Mouse (Mus musculus): Measurements from ENCODE around the gene Smim24. TPM values are rescaled to one million over a fixed set of nuclear protein-coding genes. Genes with fewer than 3 reads are reported as not detected.

Gene Smim24
- polyA plus RNA-seq, 1 experiment from 2014 or later = 1.4 TPM

- Histone ChIP-seq H3K27ac (peak overlapping the region; percentile 94), H3K4me2 (peak overlapping the region; percentile 88), H3K9ac (peak overlapping the region; percentile 76; the same call in 1 of the 2 replicates), H3K36me3 (replicated peaks) (no peaks in the 10 kb centered on the region), H3K4me3 (peak overlapping the region; percentile 72), H3K4me1 (peaks cover 47% of the 10 kb centered on the region), H3K9me3 (no peaks in the 10 kb centered on the region), H3K27me3 (replicated peaks) (peaks cover 4% of the 10 kb centered on the region)
- ATAC-seq (replicated peaks) = no peak
- WGBS = 16% methylated on average over 15 of the region's 15 CpGs
Measured at GRCm38 (mm10) chr10:81431526-81432168, 38.8 kb downstream of the Smim24 start.

GRCm38 (mm10) chr10:81432169-81432867, 39.5 kb downstream of the Smim24 start:
- ATAC-seq (replicated peaks) = peak; percentile 7; the same call in 1 of the 2 replicates
- peaks cover 41% of the 10 kb centered on the region for H3K4me1 ChIP-seq

GRCm38 (mm10) chr10:81432868-81433262, 40.0 kb downstream of the Smim24 start:
- peak overlapping the region; percentile 27; the same call in 1 of the 2 replicates for H3K9ac ChIP-seq
- 3% methylated on average over 17 of the region's 17 CpGs for WGBS
- ATAC-seq (replicated peaks) = peak; percentile 89
- no peaks in the 10 kb centered on the region for H3K36me3 ChIP-seq (replicated peaks)
- no peaks in the 10 kb centered on the region for H3K27me3 ChIP-seq (replicated peaks)
- peak overlapping the region; percentile 55 for H3K4me2 ChIP-seq
- H3K4me3 ChIP-seq = peak overlapping the region; percentile 26
- peak overlapping the region; percentile 55; the same call in 1 of the 2 replicates for H3K27ac ChIP-seq
- no peaks in the 10 kb centered on the region for H3K9me3 ChIP-seq
- peaks cover 39% of the 10 kb centered on the region for H3K4me1 ChIP-seq

More at GRCm38 (mm10) chr10:81432169-81432867, 39.5 kb downstream of the Smim24 start:
- Histone ChIP-seq H3K27ac (peak overlapping the region; percentile 55; the same call in 1 of the 2 replicates), H3K9me3 (no peaks in the 10 kb centered on the region), H3K4me2 (peak overlapping the region; percentile 55), H3K9ac (peak overlapping the region; percentile 6; the same call in 1 of the 2 replicates), H3K36me3 (replicated peaks) (no peaks in the 10 kb centered on the region), H3K4me3 (peak overlapping the region; percentile 26), H3K27me3 (replicated peaks) (peaks cover 2% of the 10 kb centered on the region)
- WGBS = 63% methylated on average over 21 of the region's 21 CpGs

- peak overlapping the region; percentile 55; the same call in 1 of the 2 replicates for H3K4me2 ChIP-seq
- no peak overlapping the region for H3K9ac ChIP-seq
- 76% methylated on average over 26 of the region's 26 CpGs for WGBS
- no peak overlapping the region for H3K27ac ChIP-seq
- no peak overlapping the region for H3K4me3 ChIP-seq
- no peaks in the 10 kb centered on the region for H3K36me3 ChIP-seq (replicated peaks)
- no peak for ATAC-seq (replicated peaks)
- no peaks in the 10 kb centered on the region for H3K27me3 ChIP-seq (replicated peaks)
- H3K4me1 ChIP-seq = peaks cover 39% of the 10 kb centered on the region
- no peaks in the 10 kb centered on the region for H3K9me3 ChIP-seq
Measured at GRCm38 (mm10) chr10:81433541-81434289, 40.9 kb downstream of the Smim24 start.

GRCm38 (mm10) chr10:81434361-81435263, 41.8 kb downstream of the Smim24 start:
- Histone ChIP-seq H3K4me2 (no peak overlapping the region), H3K4me3 (no peak overlapping the region), H3K9ac (no peak overlapping the region), H3K9me3 (no peaks in the 10 kb centered on the region), H3K36me3 (replicated peaks) (no peaks in the 10 kb centered on the region), H3K27ac (0 out of 2 replicates have a peak overlapping the region, but pooled peaks have one; percentile 31), H3K4me1 (peaks cover 30% of the 10 kb centered on the region), H3K27me3 (replicated peaks) (no peaks in the 10 kb centered on the region)
- ATAC-seq (replicated peaks) = no peak
- 65% methylated on average over 15 of the region's 15 CpGs for WGBS

- Histone ChIP-seq H3K9ac (no peak overlapping the region), H3K4me2 (no peak overlapping the region), H3K27me3 (replicated peaks) (no peaks in the 10 kb centered on the region), H3K4me1 (peaks cover 29% of the 10 kb centered on the region), H3K9me3 (no peaks in the 10 kb centered on the region), H3K27ac (0 out of 2 replicates have a peak overlapping the region, but pooled peaks have one; percentile 31), H3K4me3 (no peak overlapping the region), H3K36me3 (replicated peaks) (no peaks in the 10 kb centered on the region)
- 73% methylated on average over 3 of the region's 3 CpGs for WGBS
- no peak for ATAC-seq (replicated peaks)
Measured at GRCm38 (mm10) chr10:81435436-81435835, 42.6 kb downstream of the Smim24 start.

GRCm38 (mm10) chr10:81441019-81441418, 48.2 kb downstream of the Smim24 start:
- Histone ChIP-seq H3K9ac (no peak overlapping the region), H3K4me3 (no peak overlapping the region), H3K36me3 (replicated peaks) (no peaks in the 10 kb centered on the region), H3K4me2 (no peak overlapping the region), H3K4me1 (no peaks in the 10 kb centered on the region), H3K27me3 (replicated peaks) (peaks cover 4% of the 10 kb centered on the region; the same call in 1 of the 2 replicates), H3K9me3 (no peaks in the 10 kb centered on the region), H3K27ac (no peak overlapping the region)
- no peak for ATAC-seq (replicated peaks)

Small RNA genes within 50 kb of the gene (microRNA-seq; reads per million reads assigned to microRNA genes)
- gene Mir1191b = 0.74 reads per million
- 0.55 reads per million for gene Mir6913

Other genes starting within 250 kb of the Smim24 start
- 59.2 and 66.3 TPM in 2 replicates for gene Pias4, start 225.1 kb upstream of the Smim24 start, polyA plus RNA-seq (2015; fragmentation: Nextera tagmentation; extraction: Ambion mirVana)
- 588 and 606 TPM in 2 replicates for gene Eef2, start 216.4 kb upstream of the Smim24 start, polyA plus RNA-seq (2015; fragmentation: Nextera tagmentation; extraction: Ambion mirVana)
- gene Dapk3, start 210.0 kb upstream of the Smim24 start, polyA plus RNA-seq (2015; fragmentation: Nextera tagmentation; extraction: Ambion mirVana) = 66.3 and 67.3 TPM in 2 replicates
- gene 4930442H23Rik, start 209.2 kb upstream of the Smim24 start, polyA plus RNA-seq (2015; fragmentation: Nextera tagmentation; extraction: Ambion mirVana) = not detected in 2 replicates
- 0.14 TPM in 1 of 2 replicates, not detected in the other for gene Nmrk2, start 191.0 kb upstream of the Smim24 start, polyA plus RNA-seq (2015; fragmentation: Nextera tagmentation; extraction: Ambion mirVana)
- 95.3 and 96.7 TPM in 2 replicates for gene Atcay, start 162.2 kb upstream of the Smim24 start, polyA plus RNA-seq (2015; fragmentation: Nextera tagmentation; extraction: Ambion mirVana)
- gene Zfr2, start 159.9 kb upstream of the Smim24 start, polyA plus RNA-seq (2015; fragmentation: Nextera tagmentation; extraction: Ambion mirVana) = 35.4 and 37.2 TPM in 2 replicates
- 37.2 and 40.1 TPM in 2 replicates for gene Matk, start 140.1 kb upstream of the Smim24 start, polyA plus RNA-seq (2015; fragmentation: Nextera tagmentation; extraction: Ambion mirVana)
- 124 and 126 TPM in 2 replicates for gene Mrpl54, start 126.1 kb upstream of the Smim24 start, polyA plus RNA-seq (2015; fragmentation: Nextera tagmentation; extraction: Ambion mirVana)
- gene Apba3, start 126.1 kb upstream of the Smim24 start, polyA plus RNA-seq (2015; fragmentation: Nextera tagmentation; extraction: Ambion mirVana) = 36.4 and 38.5 TPM in 2 replicates
- 6.9 and 8.0 TPM in 2 replicates for gene Tjp3, start 101.5 kb upstream of the Smim24 start, polyA plus RNA-seq (2015; fragmentation: Nextera tagmentation; extraction: Ambion mirVana)
- 154 and 159 TPM in 2 replicates for gene Pip5k1c, start 100.1 kb upstream of the Smim24 start, polyA plus RNA-seq (2015; fragmentation: Nextera tagmentation; extraction: Ambion mirVana)
- gene Cactin, start 71.9 kb upstream of the Smim24 start, polyA plus RNA-seq (2015; fragmentation: Nextera tagmentation; extraction: Ambion mirVana) = 35.8 and 38.3 TPM in 2 replicates
- gene Tbxa2r, start 64.3 kb upstream of the Smim24 start, polyA plus RNA-seq (2015; fragmentation: Nextera tagmentation; extraction: Ambion mirVana) = 5.7 and 6.2 TPM in 2 replicates
- gene Gipc3, start 49.8 kb upstream of the Smim24 start, polyA plus RNA-seq (2015; fragmentation: Nextera tagmentation; extraction: Ambion mirVana) = not detected in 2 replicates
- 26.6 and 29.9 TPM in 2 replicates for gene Hmg20b, start 42.6 kb upstream of the Smim24 start, polyA plus RNA-seq (2015; fragmentation: Nextera tagmentation; extraction: Ambion mirVana)
- 19.7 and 22.5 TPM in 2 replicates for gene Mfsd12, start 35.6 kb upstream of the Smim24 start, polyA plus RNA-seq (2015; fragmentation: Nextera tagmentation; extraction: Ambion mirVana)
- 1.1 TPM in 2 replicates for gene 4930404N11Rik, start 27.2 kb upstream of the Smim24 start, polyA plus RNA-seq (2015; fragmentation: Nextera tagmentation; extraction: Ambion mirVana)
- gene Fzr1, start 14.5 kb upstream of the Smim24 start, polyA plus RNA-seq (2015; fragmentation: Nextera tagmentation; extraction: Ambion mirVana) = 153 and 159 TPM in 2 replicates
- 90.4 and 92.6 TPM in 2 replicates for gene Dohh, start 8.6 kb upstream of the Smim24 start, polyA plus RNA-seq (2015; fragmentation: Nextera tagmentation; extraction: Ambion mirVana)
- gene Gm48551, start 8.6 kb upstream of the Smim24 start, polyA plus RNA-seq (2015; fragmentation: Nextera tagmentation; extraction: Ambion mirVana) = 8.4 and 9.3 TPM in 2 replicates
- 2.7 and 3.3 TPM in 2 replicates for gene Gm48552, start 4.0 kb upstream of the Smim24 start, polyA plus RNA-seq (2015; fragmentation: Nextera tagmentation; extraction: Ambion mirVana)
- 18.1 and 22.8 TPM in 2 replicates for gene Nfic, start 62.6 kb downstream of the Smim24 start, polyA plus RNA-seq (2015; fragmentation: Nextera tagmentation; extraction: Ambion mirVana)
- 106 and 109 TPM in 2 replicates for gene Celf5, start 89.7 kb downstream of the Smim24 start, polyA plus RNA-seq (2015; fragmentation: Nextera tagmentation; extraction: Ambion mirVana)
- gene Ncln, start 103.3 kb downstream of the Smim24 start, polyA plus RNA-seq (2015; fragmentation: Nextera tagmentation; extraction: Ambion mirVana) = 69.7 and 73.8 TPM in 2 replicates
- gene S1pr4, start 107.1 kb downstream of the Smim24 start, polyA plus RNA-seq (2015; fragmentation: Nextera tagmentation; extraction: Ambion mirVana) = 0.71 and 1.2 TPM in 2 replicates
- 0.96 and 1.1 TPM in 2 replicates for gene Gna15, start 131.2 kb downstream of the Smim24 start, polyA plus RNA-seq (2015; fragmentation: Nextera tagmentation; extraction: Ambion mirVana)
- gene Gna11, start 152.1 kb downstream of the Smim24 start, polyA plus RNA-seq (2015; fragmentation: Nextera tagmentation; extraction: Ambion mirVana) = 100 and 101 TPM in 2 replicates
- 802 and 851 TPM in 2 replicates for gene Aes, start 166.4 kb downstream of the Smim24 start, polyA plus RNA-seq (2015; fragmentation: Nextera tagmentation; extraction: Ambion mirVana)
- 57.4 and 58.8 TPM in 2 replicates for gene Tle2, start 181.5 kb downstream of the Smim24 start, polyA plus RNA-seq (2015; fragmentation: Nextera tagmentation; extraction: Ambion mirVana)
- gene Tle6, start 208.0 kb downstream of the Smim24 start, polyA plus RNA-seq (2015; fragmentation: Nextera tagmentation; extraction: Ambion mirVana) = 6.7 and 8.0 TPM in 2 replicates
- 1.8 and 2.0 TPM in 2 replicates for gene BC025920, start 213.2 kb downstream of the Smim24 start, polyA plus RNA-seq (2015; fragmentation: Nextera tagmentation; extraction: Ambion mirVana)
- gene Sirt6, start 234.7 kb downstream of the Smim24 start, polyA plus RNA-seq (2015; fragmentation: Nextera tagmentation; extraction: Ambion mirVana) = 60.1 and 60.4 TPM in 2 replicates
- 19.1 and 20.2 TPM in 2 replicates for gene Ankrd24, start 235.5 kb downstream of the Smim24 start, polyA plus RNA-seq (2015; fragmentation: Nextera tagmentation; extraction: Ambion mirVana)